Mouse (Mus musculus) liver, postnatal 0 days (tissue): ENCODE data around the gene Iqcf1. TPM values are rescaled to one million over a fixed set of nuclear protein-coding genes. Genes with fewer than 3 reads are reported as not detected.
"Not testable (repeated sequence)": the region's sequence is repeated elsewhere in the genome, so short reads cannot be mapped to it uniquely, and the experiment has no call there.

Experiments used
- ATAC-seq: fragments of 200-750 bp; cut with Nextera tagmentation; 2 replicates; pipeline ENCODE4 v1.8.0; 2017; ENCODE audit warnings: mild to moderate bottlenecking, moderate library complexity
- DNase-seq: peaks from one replicate; pipeline ENCODE4 v3.0.0-alpha.2; 2016
- H3K27ac ChIP-seq: fragments of 300-500 bp; sonication (generic); 2 replicates; pipeline ENCODE4 v1.5.1; 2014; ENCODE audit warnings: antibody characterized with exemption, moderate library complexity, mild to moderate bottlenecking, low read depth
- H3K27me3 ChIP-seq: fragments of 300-500 bp; sonication (generic); 2 replicates; pipeline ENCODE4 v1.6.1; 2014; ENCODE audit warnings: low read length, control low read depth, mixed read lengths; ENCODE audit not compliant: insufficient read depth
- H3K36me3 ChIP-seq: fragments of 300-500 bp; sonication (generic); replicated peaks from 2 replicates; pipeline ENCODE4 v1.6.1; 2014; ENCODE audit warnings: mild to moderate bottlenecking, control low read depth, low read length, moderate library complexity, mixed read lengths; ENCODE audit not compliant: insufficient read depth
- H3K4me1 ChIP-seq: fragments of 300-500 bp; sonication (generic); 2 replicates; pipeline ENCODE4 v1.6.1; 2014; ENCODE audit warnings: antibody characterized with exemption, mild to moderate bottlenecking, control low read depth; ENCODE audit not compliant: insufficient read depth
- H3K4me2 ChIP-seq: fragments of 300-500 bp; sonication (generic); 2 replicates; pipeline ENCODE4 v1.6.1; 2014; ENCODE audit warnings: low read depth, mild to moderate bottlenecking, low read length, moderate library complexity, mixed read lengths
- H3K4me3 ChIP-seq: fragments of 300-500 bp; sonication (generic); 2 replicates; pipeline ENCODE4 v1.5.1; 2014; ENCODE audit warnings: low read depth, low read length
- H3K9ac ChIP-seq: fragments of 300-500 bp; sonication (generic); replicated peaks from 2 replicates; pipeline ENCODE4 v1.6.1; 2014; ENCODE audit warnings: mild to moderate bottlenecking, moderate library complexity
- H3K9me3 ChIP-seq: fragments of 300-500 bp; sonication (generic); 2 replicates; pipeline ENCODE4 v1.6.1; 2016; ENCODE audit warnings: mild to moderate bottlenecking, control low read depth, low read length, mixed read lengths
- CTCF ChIP-seq: sonication (generic); IDR thresholded peaks from 2 replicates; pipeline ENCODE4 v1.5.1; 2016; ENCODE audit warnings: antibody characterized with exemption, low read depth
- EP300 ChIP-seq: IDR thresholded peaks from 2 replicates; pipeline ENCODE4 v1.6.1; 2016; ENCODE audit warnings: antibody characterized with exemption, low read depth, mild to moderate bottlenecking
- WGBS: fragments of 180-500 bp; shearing (Covaris S2); extraction: QIAGEN DNeasy Blood & Tissue Kit; methylation state at CpG from one replicate; pipeline ENCODE4 v1.1.7; 2014; ENCODE audit not compliant: insufficient replicate concordance; 5-methylcytosine and 5-hydroxymethylcytosine counted together
- polyA plus RNA-seq: library from polyadenylated mRNA; unstranded; fragments of >200 nt; fragmentation: Nextera tagmentation; extraction: Ambion mirVana; gene quantifications from 2 replicates; pipeline ENCODE4 v1.2.1, GENCODE M21; 2015

The Iqcf1 gene
- polyA plus RNA-seq, 1 experiment from 2014 or later, result not detected

DNA sequence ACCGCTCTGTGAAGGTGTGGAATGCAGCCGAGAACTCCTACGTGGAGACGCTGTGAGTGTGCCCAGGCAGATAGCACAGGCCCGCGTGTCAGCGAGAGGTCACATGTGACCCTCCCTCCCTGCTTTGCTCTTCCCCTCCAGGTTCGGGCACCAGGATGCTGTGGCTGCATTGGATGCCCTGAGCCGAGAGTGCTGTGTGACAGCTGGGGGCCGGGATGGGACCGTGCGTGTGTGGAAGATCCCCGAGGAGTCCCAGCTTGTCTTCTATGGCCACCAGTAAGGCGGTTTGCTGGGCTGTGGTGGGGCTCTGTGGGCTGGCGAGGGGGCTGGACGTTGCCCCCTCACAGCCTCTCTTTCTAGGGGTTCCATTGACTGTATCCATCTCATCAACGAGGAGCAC lies 16.2 kb upstream of the Iqcf1 start:
- Histone ChIP-seq H3K9ac (no peak overlapping the region), H3K9me3 (no peaks in the 10 kb centered on the region), H3K4me1 (no peaks in the 10 kb centered on the region), H3K4me3 (no peak overlapping the region), H3K4me2 (no peak overlapping the region), H3K27me3 (no peaks in the 10 kb centered on the region), H3K36me3 (peaks cover 42% of the 10 kb centered on the region), H3K27ac (no peak overlapping the region)
- 86% methylated on average over 17 of the region's 17 CpGs for WGBS
- DNase-seq (no peak), ATAC-seq (no peak)
- TF ChIP-seq CTCF (no peak), EP300 (no peak)

DNA sequence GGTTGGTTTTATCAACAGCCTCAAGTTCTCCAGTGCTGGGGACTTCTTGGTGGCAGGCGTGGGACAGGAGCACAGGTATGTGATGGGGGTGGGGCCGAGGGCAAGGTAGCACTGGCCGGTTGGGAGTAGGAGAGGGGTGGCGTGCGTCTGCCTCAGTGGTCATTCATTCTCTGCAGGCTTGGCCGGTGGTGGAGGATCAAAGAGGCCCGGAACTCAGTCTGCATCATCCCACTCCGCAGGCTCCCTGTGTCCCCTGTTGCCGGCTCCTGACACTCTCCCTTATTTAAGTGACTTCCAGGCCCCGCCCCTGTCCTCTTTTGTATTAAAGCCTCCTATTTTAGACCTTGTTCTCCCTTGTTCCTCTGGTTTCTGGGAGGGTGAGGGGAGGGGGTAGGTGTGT lies 14.7 kb upstream of the Iqcf1 start:
- no peaks in the 10 kb centered on the region for H3K9me3 ChIP-seq
- no peak overlapping the region for H3K4me2 ChIP-seq
- no peak overlapping the region for H3K27ac ChIP-seq
- H3K4me3 ChIP-seq, result no peak overlapping the region
- ATAC-seq (no peak), DNase-seq (no peak)
- H3K9ac ChIP-seq, result no peak overlapping the region
- WGBS, result 79% methylated on average over 10 of the region's 10 CpGs
- H3K27me3 ChIP-seq, result no peaks in the 10 kb centered on the region
- no peaks in the 10 kb centered on the region for H3K4me1 ChIP-seq
- peaks cover 41% of the 10 kb centered on the region for H3K36me3 ChIP-seq
- no peak for TF ChIP-seq CTCF
- no peak for TF ChIP-seq EP300

GRCm38 (mm10) chr9:106487602-106488001 lies 12.2 kb upstream of the Iqcf1 start:
- H3K4me1 ChIP-seq, H3K4me3 ChIP-seq, H3K9ac ChIP-seq, H3K27me3 ChIP-seq, DNase-seq, H3K27ac ChIP-seq, H3K9me3 ChIP-seq, ATAC-seq, H3K4me2 ChIP-seq: not testable (repeated sequence)
- WGBS, result 79% methylated on average over 6 of the region's 6 CpGs
- H3K36me3 ChIP-seq, result peaks cover 26% of the 10 kb centered on the region

DNA sequence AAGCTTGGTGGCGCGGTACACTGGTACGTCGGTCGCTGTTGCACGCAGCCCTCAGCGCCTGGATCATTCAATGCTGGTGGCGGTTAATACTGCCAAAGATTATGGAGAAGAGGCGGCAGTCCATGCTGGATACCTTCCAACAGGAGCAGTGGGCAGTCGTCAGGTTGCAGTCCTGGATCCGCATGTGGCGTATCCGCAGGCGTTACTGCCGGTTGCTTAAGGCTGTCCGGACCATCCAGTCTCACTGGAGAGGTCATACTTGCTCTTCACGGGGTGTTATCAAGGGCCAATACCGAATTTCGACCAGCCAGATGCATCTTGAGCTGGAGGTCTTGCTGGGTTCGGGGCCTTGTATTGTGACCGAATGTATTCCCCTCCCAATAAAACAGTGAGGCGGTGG lies 2.1 kb downstream of the Iqcf1 start:
- Histone ChIP-seq H3K27me3 (no peaks in the 10 kb centered on the region), H3K9ac (no peak overlapping the region), H3K9me3 (no peaks in the 10 kb centered on the region), H3K4me2 (no peak overlapping the region), H3K27ac (no peak overlapping the region), H3K36me3 (no peaks in the 10 kb centered on the region), H3K4me1 (no peaks in the 10 kb centered on the region), H3K4me3 (no peak overlapping the region)
- DNase-seq (no peak), ATAC-seq (no peak)
- TF ChIP-seq CTCF (no peak), EP300 (no peak)
- 81% methylated on average over 22 of the region's 22 CpGs for WGBS

- Histone ChIP-seq H3K36me3 (no peaks in the 10 kb centered on the region), H3K4me3 (no peak overlapping the region), H3K4me1 (no peaks in the 10 kb centered on the region), H3K27me3 (no peaks in the 10 kb centered on the region), H3K9me3 (no peaks in the 10 kb centered on the region), H3K9ac (no peak overlapping the region), H3K27ac (no peak overlapping the region), H3K4me2 (no peak overlapping the region)
- 75% methylated on average over 6 of the region's 6 CpGs for WGBS
- TF ChIP-seq CTCF (no peak), EP300 (no peak)
- no peak for DNase-seq
- no peak for ATAC-seq
Observed at GRCm38 (mm10) chr9:106504246-106504645, 4.5 kb downstream of the Iqcf1 start.

GRCm38 (mm10) chr9:106509356-106509755 lies 9.6 kb downstream of the Iqcf1 start:
- Histone ChIP-seq H3K4me1 (no peaks in the 10 kb centered on the region), H3K9me3 (no peaks in the 10 kb centered on the region), H3K36me3 (no peaks in the 10 kb centered on the region), H3K4me2 (no peak overlapping the region), H3K4me3 (no peak overlapping the region), H3K27ac (no peak overlapping the region), H3K9ac (no peak overlapping the region), H3K27me3 (no peaks in the 10 kb centered on the region)
- TF ChIP-seq CTCF, result no peak
- TF ChIP-seq EP300, result no peak
- DNase-seq, result no peak
- no peak for ATAC-seq
- 84% methylated on average over 10 of the region's 10 CpGs for WGBS
